Comparison of ENCODE assay signal across 8 mouse cellular contexts in genomic region chr6:93757353-93758087, GRCm38 (mm10).
DNase-seq lines count a peak whose midpoint lies in the region; ATAC-seq lines count a peak whose summit lies in the region.

No protein-coding gene starts in this region.

- H3K4me3 ChIP-seq in intestine, embryonic 15.5 days (replicated peaks): no peak overlapping the region

- no peak overlapping the region for H3K9ac ChIP-seq in intestine, embryonic 15.5 days

- no peaks in the 10 kb centered on the region for H3K27me3 ChIP-seq in intestine, embryonic 15.5 days (replicated peaks)

- 28% methylated on average over 11 of the region's 11 CpGs for WGBS in intestine, embryonic 15.5 days

- intact Hi-C loops in gastrocnemius, postnatal 36 days (cut with DNase I): loop anchor here (5.0 to 10.0 kb wide), 3 partner anchors 230 to 973 kb away; no protein-coding TSS in a partner anchor

- H3K9me3 ChIP-seq in intestine, embryonic 15.5 days: no peaks in the 10 kb centered on the region

- H3K4me1 ChIP-seq in intestine, embryonic 15.5 days (replicated peaks): peaks cover 8% of the 10 kb centered on the region; the same call in 1 of the 2 replicates

- H3K36me3 ChIP-seq in intestine, embryonic 15.5 days: 0 out of 2 replicates have a peak, but pooled peaks cover 3% of the 10 kb centered on the region

- peak; percentile 88 for DNase-seq in adrenal gland, postnatal 10 days
- DNase-seq in embryo, embryonic 11 days: peak; percentile 89
- peak; percentile 69 to 78 for DNase-seq in gastrocnemius, postnatal 36 days
- DNase-seq in left cerebral cortex, adult 9 months (ENCODE audit: low spot score in 2 of 2): peak; percentile 67 to 93
- DNase-seq in right cerebral cortex, postnatal 36 days (ENCODE audit: low spot score in 2 of 2): peak; percentile 77 to 85

- peak; percentile 92 for ATAC-seq in intestine, embryonic 15.5 days
- ATAC-seq in megakaryocyte, adult 5-6 weeks (ENCODE audit: poor library complexity, severe bottlenecking): peak; percentile 95
- ATAC-seq in erythroid progenitor cell, adult 5-6 weeks (replicated peaks; ENCODE audit: low FRiP score, poor library complexity, severe bottlenecking): no peak

- H3K4me2 ChIP-seq in intestine, embryonic 15.5 days (replicated peaks): no peak overlapping the region

- H3K27ac ChIP-seq in intestine, embryonic 15.5 days: peak overlapping the region; percentile 66
